Mouse (Mus musculus) midbrain, postnatal 0 days (tissue): ENCODE results near the gene Ankrd44. TPM values are rescaled to one million over a fixed set of nuclear protein-coding genes. Genes with fewer than 3 reads are reported as not detected.

Experiments
- ATAC-seq: fragments of 200-750 bp; cut with Nextera tagmentation; 2 replicates; pipeline ENCODE4 v1.8.0; 2017; ENCODE audit warnings: moderate number of reproducible peaks, mild to moderate bottlenecking, moderate TSS enrichment, moderate library complexity; ENCODE audit not compliant: low FRiP score
- DNase-seq: peaks from one replicate; pipeline ENCODE4 v3.0.0-alpha.2; 2015; ENCODE audit warnings: low spot score
- H3K27ac ChIP-seq: fragments of 300-500 bp; sonication (generic); 2 replicates; pipeline ENCODE4 v1.5.1; 2014; ENCODE audit warnings: low read depth, mild to moderate bottlenecking, low read length, mixed read lengths
- H3K27me3 ChIP-seq: fragments of 300-500 bp; sonication (generic); 2 replicates; pipeline ENCODE4 v1.6.1; 2014; ENCODE audit warnings: low read length, control low read depth, mixed read lengths; ENCODE audit not compliant: insufficient read depth
- H3K36me3 ChIP-seq: fragments of 300-500 bp; sonication (generic); 2 replicates; pipeline ENCODE4 v1.6.1; 2014; ENCODE audit warnings: low read length, control low read depth, mixed read lengths; ENCODE audit not compliant: insufficient read depth
- H3K4me1 ChIP-seq: fragments of 300-500 bp; sonication (generic); 2 replicates; pipeline ENCODE4 v1.6.1; 2014; ENCODE audit warnings: mild to moderate bottlenecking, control low read depth, antibody characterized with exemption, low read length, mixed read lengths; ENCODE audit not compliant: insufficient read depth
- H3K4me2 ChIP-seq: fragments of 300-500 bp; sonication (generic); 2 replicates; pipeline ENCODE4 v1.6.1; 2014; ENCODE audit warnings: low read depth, mild to moderate bottlenecking, low read length, mixed read lengths; ENCODE audit not compliant: poor library complexity, severe bottlenecking
- H3K4me3 ChIP-seq: fragments of 300-500 bp; sonication (generic); 2 replicates; pipeline ENCODE4 v1.5.1; 2014; ENCODE audit warnings: low read depth, mild to moderate bottlenecking, low read length, moderate library complexity
- H3K9ac ChIP-seq: fragments of 300-500 bp; sonication (generic); replicated peaks from 2 replicates; pipeline ENCODE4 v1.6.1; 2014; ENCODE audit warnings: mild to moderate bottlenecking, low read length, moderate library complexity, mixed read lengths; ENCODE audit not compliant: poor library complexity, severe bottlenecking
- H3K9me3 ChIP-seq: fragments of 300-500 bp; sonication (generic); 2 replicates; pipeline ENCODE4 v1.6.1; 2016; ENCODE audit warnings: low read length, control low read depth
- CTCF ChIP-seq: IDR thresholded peaks from 2 replicates; pipeline ENCODE4 v1.5.1; 2016; ENCODE audit warnings: antibody characterized with exemption, mild to moderate bottlenecking
- WGBS: fragments of 180-500 bp; shearing (Covaris S2); extraction: QIAGEN DNeasy Blood & Tissue Kit; methylation state at CpG from one replicate; pipeline ENCODE4 v1.1.7; 2014; 5-methylcytosine and 5-hydroxymethylcytosine counted together
- polyA plus RNA-seq: library from polyadenylated mRNA; unstranded; fragments of >200 nt; fragmentation: Nextera tagmentation; extraction: Ambion mirVana; gene quantifications from 2 replicates; pipeline ENCODE4 v1.2.1, GENCODE M21; 2015
- total RNA-seq: library from RNA; depleted of rRNA; stranded (reverse); fragments of >200 nt; gene quantifications from 2 replicates; pipeline ENCODE4 v1.2.3, GENCODE M21; 2014

Ankrd44 gene
- total and polyA plus RNA-seq, 2 experiments from 2014 or later, result 16.7 to 51.6 TPM

DNA sequence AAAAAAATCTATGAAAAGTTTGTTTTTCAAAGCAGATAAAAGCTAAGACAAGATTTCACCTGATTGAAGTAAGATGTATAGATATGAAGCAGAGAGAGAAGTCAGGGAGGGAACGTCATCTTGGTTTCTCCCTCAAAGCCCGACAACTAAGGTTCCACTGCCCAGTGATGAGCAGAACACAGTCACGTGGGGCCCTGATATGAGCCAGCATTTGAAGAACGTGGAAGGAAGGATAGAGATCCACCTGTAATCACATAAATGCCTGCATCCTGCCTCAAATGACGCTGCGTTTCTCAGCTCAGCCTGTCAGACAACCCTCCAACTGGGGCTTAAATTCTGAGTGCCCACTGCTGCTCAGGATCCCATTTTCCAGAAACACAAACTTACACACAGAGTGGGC, 52.1 kb downstream of the Ankrd44 start:
- Histone ChIP-seq H3K27me3 (no peaks in the 10 kb centered on the region), H3K9me3 (no peaks in the 10 kb centered on the region), H3K36me3 (no peaks in the 10 kb centered on the region), H3K4me1 (no peaks in the 10 kb centered on the region), H3K9ac (no peak overlapping the region), H3K4me2 (no peak overlapping the region), H3K27ac (no peak overlapping the region), H3K4me3 (no peak overlapping the region)
- no peak for ATAC-seq
- no peak for TF ChIP-seq CTCF
- no peak for DNase-seq
- WGBS, result 87% methylated on average over 6 of the region's 6 CpGs

DNA sequence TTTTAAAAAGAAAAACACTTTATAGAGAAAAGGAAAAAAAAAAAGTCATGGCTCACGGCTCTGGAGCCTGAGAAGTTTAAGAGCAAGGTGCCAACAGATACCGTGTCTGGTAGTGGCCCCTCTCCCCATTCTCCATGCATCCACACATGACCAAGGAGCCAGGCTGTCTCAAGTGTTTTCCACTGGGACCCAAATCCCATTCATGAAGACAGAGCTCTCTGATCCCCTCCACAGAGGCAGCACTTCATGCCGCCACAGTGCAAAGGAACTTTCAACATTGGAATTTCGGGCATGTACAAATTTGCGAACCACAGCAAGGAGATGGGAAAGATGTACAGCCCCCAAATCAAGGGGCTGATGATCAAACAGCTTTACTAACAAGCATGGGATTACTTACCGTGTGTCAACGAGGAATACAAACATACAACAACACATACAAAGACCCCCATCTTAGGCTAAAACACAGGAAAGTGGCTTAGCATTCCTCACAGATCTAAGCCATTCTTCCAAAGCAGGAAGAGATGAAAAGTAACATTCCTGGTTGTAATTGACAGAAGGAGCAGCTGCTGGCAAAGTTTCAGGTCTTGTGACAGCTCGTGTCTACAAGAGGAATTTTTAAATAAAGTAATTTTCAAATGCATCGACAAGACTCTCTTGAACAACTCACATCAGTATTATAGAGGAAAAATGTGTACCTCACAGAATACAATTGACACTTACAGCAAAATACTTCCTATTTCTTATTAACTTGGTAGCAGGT, 53.1 kb downstream of the Ankrd44 start:
- no peak for ATAC-seq
- no peak overlapping the region for H3K4me2 ChIP-seq
- no peak overlapping the region for H3K9ac ChIP-seq
- no peak overlapping the region for H3K4me3 ChIP-seq
- no peaks in the 10 kb centered on the region for H3K9me3 ChIP-seq
- H3K27ac ChIP-seq, result no peak overlapping the region
- H3K4me1 ChIP-seq, result no peaks in the 10 kb centered on the region; the same call in none of the 2 replicates
- WGBS, result 57% methylated on average over 9 of the region's 9 CpGs
- no peaks in the 10 kb centered on the region for H3K36me3 ChIP-seq
- H3K27me3 ChIP-seq, result no peaks in the 10 kb centered on the region
- no peak for DNase-seq
- TF ChIP-seq CTCF, result no peak

DNA sequence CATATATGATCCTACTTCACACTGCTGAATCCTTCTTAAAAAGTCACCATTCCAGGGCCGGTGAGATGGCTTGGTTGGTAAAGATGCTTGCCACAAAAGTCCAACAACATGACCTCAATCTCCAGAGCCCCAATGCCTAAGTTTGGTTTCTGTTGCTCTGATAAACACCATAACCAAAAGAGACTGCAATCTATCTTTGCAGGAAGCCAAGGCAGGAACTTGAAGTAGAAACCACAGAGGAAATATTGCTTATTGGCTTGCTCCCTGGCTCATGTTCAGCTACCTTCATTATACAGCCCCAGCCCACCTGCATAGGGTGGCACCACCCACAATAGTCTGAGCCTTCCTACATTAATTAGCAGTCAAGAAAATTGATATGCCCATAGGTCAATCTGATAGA, 54.9 kb downstream of the Ankrd44 start:
- WGBS, result 92% methylated on average over 1 of the region's 1 CpGs
- Histone ChIP-seq H3K27ac (no peak overlapping the region), H3K36me3 (no peaks in the 10 kb centered on the region), H3K9me3 (no peaks in the 10 kb centered on the region), H3K27me3 (no peaks in the 10 kb centered on the region), H3K4me1 (no peaks in the 10 kb centered on the region; the same call in none of the 2 replicates), H3K9ac (no peak overlapping the region), H3K4me2 (no peak overlapping the region), H3K4me3 (no peak overlapping the region)
- TF ChIP-seq CTCF, result no peak
- DNase-seq (no peak), ATAC-seq (no peak)

DNA sequence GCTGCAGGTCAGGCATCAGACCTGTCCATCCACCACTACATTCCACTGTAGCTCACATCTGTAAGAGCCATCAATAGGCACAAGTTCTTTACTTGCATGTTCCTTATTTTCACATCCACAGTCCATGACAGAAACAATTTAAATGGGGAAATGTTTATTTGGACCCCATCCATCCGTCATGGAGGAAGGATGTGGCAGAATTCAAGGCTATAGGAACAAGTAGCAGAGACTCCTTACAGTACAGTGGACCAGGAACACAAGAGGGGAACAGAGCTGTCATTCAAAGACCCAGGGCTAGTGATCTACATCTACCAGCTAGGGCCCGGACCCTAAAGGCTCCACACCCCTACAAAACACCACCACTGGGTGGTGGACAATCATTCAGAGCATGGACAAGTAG, 55.6 kb downstream of the Ankrd44 start:
- TF ChIP-seq CTCF, result no peak
- Histone ChIP-seq H3K36me3 (no peaks in the 10 kb centered on the region), H3K9me3 (no peaks in the 10 kb centered on the region), H3K4me3 (no peak overlapping the region), H3K27ac (no peak overlapping the region), H3K4me1 (no peaks in the 10 kb centered on the region; the same call in none of the 2 replicates), H3K4me2 (no peak overlapping the region), H3K9ac (no peak overlapping the region), H3K27me3 (no peaks in the 10 kb centered on the region)
- no peak for DNase-seq
- WGBS, result 91% methylated on average over 2 of the region's 2 CpGs
- ATAC-seq, result no peak

DNA sequence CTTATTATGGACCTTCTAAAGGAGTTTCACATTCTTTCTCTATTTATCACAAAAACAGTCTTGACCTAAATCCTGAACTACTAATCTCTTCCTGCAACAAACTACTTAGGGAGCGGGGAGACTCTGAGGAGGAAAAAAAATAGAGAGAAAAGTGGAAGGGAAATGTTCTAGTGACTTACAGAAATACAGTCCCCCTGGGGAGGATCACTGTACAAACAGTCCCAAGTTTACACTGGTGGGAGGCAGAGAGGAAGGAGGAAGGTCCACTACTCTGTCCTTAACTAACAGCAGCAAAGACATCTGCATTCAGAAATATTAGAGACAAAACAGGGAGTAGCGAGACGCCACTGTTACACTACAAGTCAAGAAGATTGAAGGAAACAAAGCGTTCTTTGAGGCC, 59.0 kb downstream of the Ankrd44 start:
- no peak overlapping the region for H3K4me2 ChIP-seq
- peak overlapping the region; percentile 59; the same call in 1 of the 2 replicates for H3K27ac ChIP-seq
- no peaks in the 10 kb centered on the region; the same call in none of the 2 replicates for H3K4me1 ChIP-seq
- WGBS, result 33% methylated on average over 4 of the region's 4 CpGs
- no peak for ATAC-seq
- no peaks in the 10 kb centered on the region for H3K36me3 ChIP-seq
- H3K9ac ChIP-seq, result no peak overlapping the region
- no peaks in the 10 kb centered on the region for H3K9me3 ChIP-seq
- DNase-seq, result no peak
- H3K4me3 ChIP-seq, result no peak overlapping the region
- TF ChIP-seq CTCF, result no peak
- H3K27me3 ChIP-seq, result no peaks in the 10 kb centered on the region

DNA sequence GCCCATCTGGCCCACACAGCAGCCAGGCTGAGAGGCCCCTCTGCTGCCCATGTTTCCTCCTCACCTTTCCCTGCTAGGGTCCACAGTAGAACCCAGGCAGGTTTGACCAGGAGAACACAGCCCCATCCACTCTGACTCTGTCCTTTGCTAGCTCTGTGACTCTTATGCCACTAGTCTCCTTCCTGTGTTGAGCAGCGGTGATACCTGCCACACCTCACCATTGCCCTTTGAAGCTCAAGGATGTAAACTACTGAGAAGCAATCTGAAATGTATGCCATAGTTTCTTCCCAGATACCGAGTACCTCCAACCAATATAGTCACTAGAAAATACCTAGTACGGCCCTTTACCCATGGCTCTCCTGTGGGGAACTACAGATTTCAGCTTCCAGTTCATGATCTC, 60.1 kb downstream of the Ankrd44 start:
- Histone ChIP-seq H3K4me2 (no peak overlapping the region), H3K27ac (no peak overlapping the region), H3K9me3 (no peaks in the 10 kb centered on the region), H3K4me3 (no peak overlapping the region), H3K9ac (no peak overlapping the region), H3K36me3 (no peaks in the 10 kb centered on the region), H3K4me1 (peaks cover 3% of the 10 kb centered on the region), H3K27me3 (no peaks in the 10 kb centered on the region)
- TF ChIP-seq CTCF, result no peak
- ATAC-seq (no peak), DNase-seq (no peak)
- 86% methylated on average over 3 of the region's 3 CpGs for WGBS
